Mouse (Mus musculus): ENCODE data around the gene Srsf10. TPM values are rescaled to one million over a fixed set of nuclear protein-coding genes. Genes with fewer than 3 reads are reported as not detected.

Srsf10 gene
- total RNA-seq, 2 experiments from 2014 or later: 51.3 to 88.9 TPM

GRCm38 (mm10) chr4:135853987-135854546 is 1.5 kb upstream of the Srsf10 start:
- DNase-seq (ENCODE audit: low spot score in 2 of 2): no peak
- intact Hi-C loops (cut with DNase I): no loop called here

- intact Hi-C loops (cut with DNase I): no loop called here
- no peak for DNase-seq (ENCODE audit: low spot score in 2 of 2)
Observed at GRCm38 (mm10) chr4:135854630-135855029, 917 bp upstream of the Srsf10 start.

DNA sequence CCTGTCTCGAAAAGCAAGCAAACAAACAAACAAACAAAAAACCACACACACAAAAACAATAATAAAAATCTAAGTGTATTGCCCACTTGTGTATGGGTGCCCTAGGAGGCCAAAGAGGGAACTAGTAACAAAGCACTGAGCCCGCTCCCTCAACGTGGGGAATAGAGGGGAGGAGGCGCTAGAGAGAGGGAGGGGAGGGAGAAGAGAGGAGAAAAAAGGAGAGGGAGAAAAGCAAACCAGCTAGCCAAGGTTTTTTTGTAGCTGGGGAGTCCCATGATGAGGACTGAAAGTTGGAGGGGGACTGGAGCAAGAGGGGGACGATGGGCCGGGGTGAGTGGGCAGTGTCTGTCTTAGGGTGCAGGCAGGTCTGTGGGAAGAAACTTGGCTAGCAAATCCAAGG is 467 bp upstream of the Srsf10 start:
- intact Hi-C loops (cut with DNase I): no loop called here
- no peak for DNase-seq (ENCODE audit: low spot score in 2 of 2)

- intact Hi-C loops (cut with DNase I): loop anchor here (1.0 to 2.0 kb wide), 2 partner anchors 17 to 504 kb away; partner anchors contain the start of genes Pnrc2 and Srrm1
Observed at GRCm38 (mm10) chr4:135856223-135857091, 910 bp downstream of the Srsf10 start.

GRCm38 (mm10) chr4:135857597-135858186 is 2.1 kb downstream of the Srsf10 start:
- intact Hi-C loops (cut with DNase I): loop anchor here (2.0 kb wide), 1 partner anchor 505 kb away; the partner anchor contains the start of gene Srrm1
- DNase-seq (ENCODE audit: low spot score in 2 of 2): no peak

More at GRCm38 (mm10) chr4:135856223-135857091, 910 bp downstream of the Srsf10 start:
- DNase-seq (ENCODE audit: low spot score in 2 of 2): peak; percentile 56 to 60

DNA sequence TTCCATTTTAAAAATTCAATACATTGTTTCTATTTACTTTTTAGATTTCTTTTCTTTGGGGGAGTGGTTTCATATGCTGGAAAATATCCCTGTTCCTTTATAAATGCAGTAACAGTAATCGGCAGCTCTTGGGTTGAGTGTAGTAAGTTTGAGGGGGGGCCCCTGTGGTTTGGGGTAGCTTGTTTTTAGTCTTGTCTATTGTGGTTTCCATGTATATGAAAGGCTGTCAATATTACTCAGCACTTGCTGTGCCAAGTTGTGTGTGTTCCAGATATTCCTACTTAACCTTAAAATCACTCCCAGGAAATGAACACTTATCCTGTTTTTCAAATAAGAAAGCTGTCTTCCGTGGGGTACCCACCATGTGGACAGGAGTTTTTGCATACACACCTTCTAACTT is 13.4 kb downstream of the Srsf10 start:
- intact Hi-C loops (cut with DNase I): no loop called here
- no peak for DNase-seq (ENCODE audit: low spot score in 2 of 2)

DNA sequence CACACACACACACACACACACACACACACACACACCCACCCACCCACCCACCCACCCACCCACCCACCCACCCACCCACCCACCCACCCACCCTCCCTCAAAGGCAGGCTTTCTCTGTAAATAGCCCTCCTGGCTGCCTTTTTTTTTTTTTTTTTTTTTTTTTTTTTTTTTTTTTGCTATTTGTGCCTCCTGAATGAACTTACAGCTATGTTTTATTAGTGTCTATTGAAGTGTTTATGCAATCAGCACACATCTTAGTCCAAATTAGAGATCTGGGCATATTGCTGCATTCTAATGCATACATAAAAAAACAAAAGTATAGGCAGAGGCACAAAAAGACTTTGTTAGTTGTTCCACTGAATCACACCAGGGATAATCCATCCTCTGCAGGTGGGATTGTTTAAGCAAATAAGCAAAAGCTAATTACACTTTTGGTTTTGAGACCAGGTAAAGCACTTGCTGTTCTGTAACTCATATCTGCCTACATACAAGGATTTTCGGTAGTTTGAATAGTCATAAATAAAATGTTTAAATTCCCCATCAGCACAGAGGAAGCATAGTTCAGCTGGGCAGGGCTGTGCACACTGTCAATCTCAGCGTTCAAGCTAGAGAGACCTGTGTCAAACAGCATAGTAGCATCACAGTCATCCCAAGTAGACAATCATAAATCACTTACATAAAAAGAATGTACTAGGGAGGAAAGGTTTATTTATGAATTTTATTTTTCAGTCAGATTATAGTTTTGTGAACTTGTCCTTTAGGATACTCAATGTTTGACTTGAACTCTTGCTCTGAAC is 14.9 kb downstream of the Srsf10 start:
- no peak for DNase-seq (ENCODE audit: low spot score in 2 of 2)
- intact Hi-C loops (cut with DNase I): no loop called here

- intact Hi-C loops (cut with DNase I): no loop called here
- DNase-seq (ENCODE audit: low spot score in 2 of 2): no peak
Observed at GRCm38 (mm10) chr4:135872015-135872414, 16.5 kb downstream of the Srsf10 start.

- DNase-seq (ENCODE audit: low spot score in 2 of 2): no peak
- intact Hi-C loops (cut with DNase I): loop anchor here (1.0 kb wide), 1 partner anchor 16 kb away; no protein-coding TSS in a partner anchor
Observed at GRCm38 (mm10) chr4:135872589-135873391, 17.2 kb downstream of the Srsf10 start.

GRCm38 (mm10) chr4:135873526-135874202 is 18.1 kb downstream of the Srsf10 start, which contains the start of gene Pnrc2:
TSS of gene Pnrc2 (minus strand) at chr4:135873850.
- peak; percentile 93 to 95 for DNase-seq (ENCODE audit: low spot score in 2 of 2)
- intact Hi-C loops (cut with DNase I): loop anchor here (1.0 kb wide), 1 partner anchor 17 kb away; no protein-coding TSS in a partner anchor

GRCm38 (mm10) chr4:135874564-135875535 is 19.3 kb downstream of the Srsf10 start:
- intact Hi-C loops (cut with DNase I): no loop called here

DNA sequence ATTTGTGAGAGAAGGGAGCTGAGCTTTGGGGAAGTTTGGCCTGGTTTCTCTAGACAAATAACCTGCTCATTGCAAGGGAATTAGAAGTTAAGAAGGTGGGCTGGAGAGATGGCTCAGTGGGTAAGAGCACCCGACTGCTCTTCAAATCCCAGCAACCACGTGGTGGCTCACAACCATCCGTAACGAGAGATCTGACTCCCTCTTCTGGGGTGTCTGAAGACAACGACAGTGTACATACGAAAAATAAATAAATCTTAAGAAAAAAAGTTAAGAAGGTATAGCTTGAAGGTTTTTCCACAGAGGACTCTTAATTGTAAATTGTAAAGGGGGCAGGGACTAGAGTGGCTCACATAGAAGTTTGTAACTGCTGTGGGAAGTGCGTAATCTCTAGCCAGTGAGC is 20.0 kb downstream of the Srsf10 start:
- DNase-seq (ENCODE audit: low spot score in 2 of 2): no peak
- intact Hi-C loops (cut with DNase I): no loop called here

More at GRCm38 (mm10) chr4:135874564-135875535, 19.3 kb downstream of the Srsf10 start:
- no peak for DNase-seq (ENCODE audit: low spot score in 2 of 2)

DNA sequence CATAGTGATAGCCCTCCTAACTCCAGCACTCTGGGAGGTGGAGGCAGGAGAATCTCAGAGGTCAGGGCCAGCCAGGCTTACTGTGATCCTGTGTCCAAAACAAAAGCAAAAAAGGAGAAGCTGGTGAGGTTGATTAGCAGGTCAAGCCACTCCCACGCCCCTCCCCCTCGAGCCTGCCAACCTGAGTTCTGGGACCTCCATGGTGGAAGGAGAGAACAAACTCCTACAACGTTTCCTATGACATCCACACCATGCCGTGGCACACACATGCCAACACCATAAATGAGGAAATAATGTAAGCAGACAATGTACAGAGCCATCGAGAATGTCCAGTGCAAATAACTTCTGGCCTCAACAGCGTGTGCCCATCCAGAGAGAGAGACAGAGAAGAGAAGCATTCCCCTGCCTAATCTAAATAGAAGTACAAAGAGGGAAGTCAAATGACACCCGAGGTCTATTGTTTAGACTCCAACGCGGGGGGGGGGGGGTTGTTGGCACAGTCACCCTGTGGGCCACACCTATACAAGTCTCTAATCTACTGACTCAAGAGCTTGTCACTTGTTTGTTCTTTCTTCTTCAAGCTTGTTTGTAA is 20.5 kb downstream of the Srsf10 start:
- intact Hi-C loops (cut with DNase I): no loop called here
- DNase-seq (ENCODE audit: low spot score in 2 of 2): no peak

GRCm38 (mm10) chr4:135876583-135877020 is 21.1 kb downstream of the Srsf10 start:
- DNase-seq (ENCODE audit: low spot score in 2 of 2): peak; percentile 78 to 86
- intact Hi-C loops (cut with DNase I): loop anchor here (1.0 kb wide), 1 partner anchor 75 kb away; no protein-coding TSS in a partner anchor

- intact Hi-C loops (cut with DNase I): loop anchor here (1.0 kb wide), 1 partner anchor 76 kb away; no protein-coding TSS in a partner anchor
- no peak for DNase-seq (ENCODE audit: low spot score in 2 of 2)
Observed at GRCm38 (mm10) chr4:135877742-135878141, 22.2 kb downstream of the Srsf10 start.

- DNase-seq (ENCODE audit: low spot score in 2 of 2): no peak
- intact Hi-C loops (cut with DNase I): no loop called here
Observed at GRCm38 (mm10) chr4:135879021-135879420, 23.5 kb downstream of the Srsf10 start.

Measured in left cerebral cortex, postnatal 36 days (tissue).